Mouse (Mus musculus) embryonic facial prominence, embryonic 10.5 days (tissue): ENCODE measurements around the gene Crcp. TPM values are rescaled to one million over a fixed set of nuclear protein-coding genes. Genes with fewer than 3 reads are reported as not detected.
"Not testable (repeated sequence)": the region's sequence is repeated elsewhere in the genome, so short reads cannot be mapped to it uniquely, and the experiment has no call there.

Experiments
- DNase-seq: peaks from one replicate; pipeline ENCODE4 v3.0.0-alpha.2; 2017; ENCODE audit warnings: low spot score
- H3K27ac ChIP-seq: fragments of 300-500 bp; sonication (generic); replicated peaks from 2 replicates; pipeline ENCODE4 v1.5.1; 2016; ENCODE audit warnings: mild to moderate bottlenecking
- H3K27me3 ChIP-seq: fragments of 300-500 bp; sonication (generic); replicated peaks from 2 replicates; pipeline ENCODE4 v1.6.1; 2016; ENCODE audit warnings: low read depth, mild to moderate bottlenecking; ENCODE audit not compliant: poor library complexity, severe bottlenecking
- H3K36me3 ChIP-seq: fragments of 300-500 bp; sonication (generic); replicated peaks from 2 replicates; pipeline ENCODE4 v1.6.1; 2016; ENCODE audit warnings: mild to moderate bottlenecking, moderate library complexity
- H3K4me1 ChIP-seq: fragments of 300-500 bp; sonication (generic); 2 replicates; pipeline ENCODE4 v1.6.1; 2016
- H3K4me3 ChIP-seq: fragments of 300-500 bp; sonication (generic); 2 replicates; pipeline ENCODE4 v1.5.1; 2016; ENCODE audit warnings: mild to moderate bottlenecking, moderate library complexity
- H3K9me3 ChIP-seq: fragments of 300-500 bp; sonication (generic); 2 replicates; pipeline ENCODE4 v1.6.1; 2016; ENCODE audit warnings: mild to moderate bottlenecking
- WGBS: fragments of 180-500 bp; shearing (Covaris S2); methylation state at CpG from one replicate; pipeline ENCODE4 v1.1.7; 2016; 5-methylcytosine and 5-hydroxymethylcytosine counted together
- polyA plus RNA-seq: library from polyadenylated mRNA; unstranded; fragments of >200 nt; fragmentation: Nextera tagmentation; extraction: Ambion mirVana; gene quantifications from 2 replicates; pipeline ENCODE4 v1.2.1, GENCODE M21; 2016

Gene Crcp
- polyA plus RNA-seq, 1 experiment from 2014 or later: 53.3 TPM

- no peaks in the 10 kb centered on the region for H3K9me3 ChIP-seq
- 91% methylated on average over 19 of the region's 19 CpGs for WGBS
These were observed 2.6 kb downstream of the Crcp start for GRCm38 (mm10) chr5:130031410-130032390.

GRCm38 (mm10) chr5:130033869-130034268 is 4.8 kb downstream of the Crcp start:
- H3K4me3 ChIP-seq: no peak overlapping the region
- WGBS: 86% methylated on average over 2 of the region's 2 CpGs
- no peak for DNase-seq

More at GRCm38 (mm10) chr5:130031410-130032390, 2.6 kb downstream of the Crcp start:
- Histone ChIP-seq H3K27me3 (no peaks in the 10 kb centered on the region), H3K4me1 (peaks cover 7% of the 10 kb centered on the region; the same call in 1 of the 2 replicates), H3K4me3 (no peak overlapping the region), H3K27ac (no peak overlapping the region), H3K36me3 (peaks cover 27% of the 10 kb centered on the region)
- no peak for DNase-seq

GRCm38 (mm10) chr5:130036300-130036699 is 7.2 kb downstream of the Crcp start:
- H3K36me3 ChIP-seq: peaks cover 63% of the 10 kb centered on the region
- not testable (repeated sequence) for H3K9me3 ChIP-seq, H3K4me3 ChIP-seq, H3K4me1 ChIP-seq, H3K27ac ChIP-seq, H3K27me3 ChIP-seq, DNase-seq
- 68% methylated on average over 2 of the region's 2 CpGs for WGBS

More at GRCm38 (mm10) chr5:130033869-130034268, 4.8 kb downstream of the Crcp start:
- no peak overlapping the region for H3K27ac ChIP-seq
- peaks cover 41% of the 10 kb centered on the region for H3K36me3 ChIP-seq
- H3K4me1 ChIP-seq: peaks cover 7% of the 10 kb centered on the region; the same call in 1 of the 2 replicates
- H3K27me3 ChIP-seq: no peaks in the 10 kb centered on the region
- no peaks in the 10 kb centered on the region for H3K9me3 ChIP-seq

GRCm38 (mm10) chr5:130037752-130038455 is 8.8 kb downstream of the Crcp start:
- Histone ChIP-seq H3K4me3 (no peak overlapping the region), H3K36me3 (peaks cover 72% of the 10 kb centered on the region), H3K9me3 (no peaks in the 10 kb centered on the region), H3K27me3 (no peaks in the 10 kb centered on the region), H3K27ac (no peak overlapping the region), H3K4me1 (no peaks in the 10 kb centered on the region)
- WGBS: 67% methylated on average over 19 of the region's 19 CpGs
- peak; percentile 75 for DNase-seq

GRCm38 (mm10) chr5:130040797-130041196 is 11.7 kb downstream of the Crcp start:
- no peaks in the 10 kb centered on the region for H3K27me3 ChIP-seq
- peaks cover 88% of the 10 kb centered on the region for H3K36me3 ChIP-seq
- no peak for DNase-seq
- WGBS: 94% methylated on average over 4 of the region's 4 CpGs
- no peaks in the 10 kb centered on the region for H3K9me3 ChIP-seq
- no peak overlapping the region for H3K4me3 ChIP-seq
- H3K4me1 ChIP-seq: 0 out of 2 replicates have a peak, but pooled peaks cover 2% of the 10 kb centered on the region
- H3K27ac ChIP-seq: no peak overlapping the region

GRCm38 (mm10) chr5:130041262-130041661 is 12.2 kb downstream of the Crcp start:
- Histone ChIP-seq H3K27me3 (no peaks in the 10 kb centered on the region), H3K36me3 (peaks cover 88% of the 10 kb centered on the region)

GRCm38 (mm10) chr5:130043741-130044140 is 14.7 kb downstream of the Crcp start:
- 0 out of 2 replicates have a peak, but pooled peaks cover 5% of the 10 kb centered on the region for H3K4me1 ChIP-seq
- peaks cover 92% of the 10 kb centered on the region for H3K36me3 ChIP-seq
- no peak overlapping the region for H3K4me3 ChIP-seq
- DNase-seq: no peak
- 90% methylated on average over 3 of the region's 3 CpGs for WGBS
- H3K27me3 ChIP-seq: no peaks in the 10 kb centered on the region
- no peak overlapping the region for H3K27ac ChIP-seq
- no peaks in the 10 kb centered on the region for H3K9me3 ChIP-seq

More at GRCm38 (mm10) chr5:130041262-130041661, 12.2 kb downstream of the Crcp start:
- 0 out of 2 replicates have a peak, but pooled peaks cover 5% of the 10 kb centered on the region for H3K4me1 ChIP-seq
- DNase-seq: no peak
- H3K27ac ChIP-seq: no peak overlapping the region
- WGBS: 90% methylated on average over 4 of the region's 4 CpGs
- no peak overlapping the region for H3K4me3 ChIP-seq
- no peaks in the 10 kb centered on the region for H3K9me3 ChIP-seq

- WGBS: 85% methylated on average over 7 of the region's 7 CpGs
- H3K36me3 ChIP-seq: peaks cover 95% of the 10 kb centered on the region
- H3K4me3 ChIP-seq: no peak overlapping the region
- H3K4me1 ChIP-seq: 0 out of 2 replicates have a peak, but pooled peaks cover 5% of the 10 kb centered on the region
- no peaks in the 10 kb centered on the region for H3K9me3 ChIP-seq
- H3K27me3 ChIP-seq: no peaks in the 10 kb centered on the region
- DNase-seq: no peak
- H3K27ac ChIP-seq: no peak overlapping the region
These were observed 15.2 kb downstream of the Crcp start for GRCm38 (mm10) chr5:130044201-130044695.

GRCm38 (mm10) chr5:130046100-130046499 is 17.0 kb downstream of the Crcp start:
- no peak overlapping the region for H3K4me3 ChIP-seq
- DNase-seq: no peak
- WGBS: 88% methylated on average over 7 of the region's 7 CpGs
- no peaks in the 10 kb centered on the region for H3K9me3 ChIP-seq
- peaks cover 92% of the 10 kb centered on the region for H3K36me3 ChIP-seq
- no peaks in the 10 kb centered on the region for H3K27me3 ChIP-seq
- 0 out of 2 replicates have a peak, but pooled peaks cover 5% of the 10 kb centered on the region for H3K4me1 ChIP-seq
- no peak overlapping the region for H3K27ac ChIP-seq

- H3K27ac ChIP-seq: no peak overlapping the region
- H3K4me1 ChIP-seq: 0 out of 2 replicates have a peak, but pooled peaks cover 5% of the 10 kb centered on the region
- H3K4me3 ChIP-seq: no peak overlapping the region
- H3K36me3 ChIP-seq: peaks cover 92% of the 10 kb centered on the region
- no peaks in the 10 kb centered on the region for H3K27me3 ChIP-seq
- H3K9me3 ChIP-seq: no peaks in the 10 kb centered on the region
- WGBS: 88% methylated on average over 10 of the region's 10 CpGs
- DNase-seq: peak; percentile 20
These were observed 17.5 kb downstream of the Crcp start for GRCm38 (mm10) chr5:130046589-130046988.

- no peaks in the 10 kb centered on the region for H3K27me3 ChIP-seq
- no peak overlapping the region for H3K27ac ChIP-seq
- H3K4me3 ChIP-seq: no peak overlapping the region
- no peaks in the 10 kb centered on the region for H3K9me3 ChIP-seq
- DNase-seq: no peak
- WGBS: 80% methylated on average over 6 of the region's 6 CpGs
- 0 out of 2 replicates have a peak, but pooled peaks cover 5% of the 10 kb centered on the region for H3K4me1 ChIP-seq
- peaks cover 92% of the 10 kb centered on the region for H3K36me3 ChIP-seq
These were observed 17.9 kb downstream of the Crcp start for GRCm38 (mm10) chr5:130047013-130047412.
